Mouse (Mus musculus) intestine, postnatal 0 days (tissue): ENCODE measurements around the gene Kcnj5. TPM values are rescaled to one million over a fixed set of nuclear protein-coding genes. Genes with fewer than 3 reads are reported as not detected.
A peak's percentile ranks its signal among the peaks of the same experiment; 100 is the strongest.

Source experiments
- ATAC-seq: fragments of 200-750 bp; cut with Nextera tagmentation; 2 replicates; pipeline ENCODE4 v1.8.0; 2017; ENCODE audit warnings: mild to moderate bottlenecking, moderate TSS enrichment, moderate library complexity
- H3K27ac ChIP-seq: fragments of 300-500 bp; sonication (generic); 2 replicates; pipeline ENCODE4 v1.5.1; 2014; ENCODE audit warnings: mild to moderate bottlenecking, low read depth, low read length, moderate library complexity
- H3K27me3 ChIP-seq: fragments of 300-500 bp; sonication (generic); replicated peaks from 2 replicates; pipeline ENCODE4 v1.6.1; 2014; ENCODE audit warnings: low read length, mixed read lengths; ENCODE audit not compliant: control insufficient read depth, insufficient read depth
- H3K36me3 ChIP-seq: fragments of 300-500 bp; sonication (generic); 2 replicates; pipeline ENCODE4 v1.6.1; 2014; ENCODE audit warnings: mild to moderate bottlenecking, moderate library complexity; ENCODE audit not compliant: control insufficient read depth, insufficient read depth
- H3K4me1 ChIP-seq: fragments of 300-500 bp; sonication (generic); replicated peaks from 2 replicates; pipeline ENCODE4 v1.6.1; 2014; ENCODE audit warnings: antibody characterized with exemption, low read length, mixed read lengths; ENCODE audit not compliant: control insufficient read depth, insufficient read depth
- H3K4me2 ChIP-seq: fragments of 300-500 bp; sonication (generic); replicated peaks from 2 replicates; pipeline ENCODE4 v1.6.1; 2014; ENCODE audit warnings: low read depth, mild to moderate bottlenecking, moderate library complexity
- H3K4me3 ChIP-seq: fragments of 300-500 bp; sonication (generic); 2 replicates; pipeline ENCODE4 v1.5.1; 2014; ENCODE audit warnings: low read depth, low read length
- H3K9ac ChIP-seq: fragments of 300-500 bp; sonication (generic); 2 replicates; pipeline ENCODE4 v1.6.1; 2014; ENCODE audit warnings: mild to moderate bottlenecking, low read depth, low read length
- H3K9me3 ChIP-seq: fragments of 300-500 bp; sonication (generic); 2 replicates; pipeline ENCODE4 v1.6.1; 2016; ENCODE audit warnings: mixed run types; ENCODE audit not compliant: control insufficient read depth
- CTCF ChIP-seq: sonication (generic); IDR thresholded peaks from 2 replicates; pipeline ENCODE4 v1.5.1; 2016; ENCODE audit warnings: low read depth, mild to moderate bottlenecking, control low read depth, antibody characterized with exemption, moderate library complexity
- WGBS: fragments of 180-500 bp; shearing (Covaris S2); extraction: QIAGEN DNeasy Blood & Tissue Kit; methylation state at CpG from one replicate; pipeline ENCODE4 v1.1.7; 2014; 5-methylcytosine and 5-hydroxymethylcytosine counted together
- polyA plus RNA-seq: library from polyadenylated mRNA; unstranded; fragments of >200 nt; fragmentation: Nextera tagmentation; extraction: Ambion mirVana; gene quantifications from 2 replicates; pipeline ENCODE4 v1.2.1, GENCODE M21; 2015

Gene Kcnj5
- polyA plus RNA-seq, result 0.07 and 0.13 TPM in 2 replicates

GRCm38 (mm10) chr9:32344051-32344450 is at the start of gene Kcnj5:
Gene Kcnj5, minus strand, starts transcription at chr9:32344350.
- no peak for TF ChIP-seq CTCF
- H3K4me1 ChIP-seq, result no peaks in the 10 kb centered on the region
- H3K27me3 ChIP-seq, result peaks cover 38% of the 10 kb centered on the region
- H3K36me3 ChIP-seq, result no peaks in the 10 kb centered on the region
- peak within 1 kb of the TSS; percentile 24 for H3K4me3 ChIP-seq
- H3K9me3 ChIP-seq, result no peaks in the 10 kb centered on the region
- H3K27ac ChIP-seq, result no peak within 1 kb of the TSS
- ATAC-seq, result no peak
- under 1% methylated on average over 20 of the region's 20 CpGs for WGBS
- H3K4me2 ChIP-seq, result peak within 1 kb of the TSS; percentile 52
- no peak within 1 kb of the TSS for H3K9ac ChIP-seq

- Histone ChIP-seq H3K4me2 (no peak overlapping the region), H3K4me3 (no peak overlapping the region), H3K36me3 (no peaks in the 10 kb centered on the region), H3K9ac (no peak overlapping the region), H3K9me3 (no peaks in the 10 kb centered on the region), H3K27ac (no peak overlapping the region), H3K4me1 (no peaks in the 10 kb centered on the region), H3K27me3 (no peaks in the 10 kb centered on the region)
- ATAC-seq, result no peak
- TF ChIP-seq CTCF, result no peak
- 79% methylated on average over 6 of the region's 6 CpGs for WGBS
These were observed 48.6 kb upstream of the Kcnj5 start for GRCm38 (mm10) chr9:32392716-32393115.

GRCm38 (mm10) chr9:32391701-32392100 is 47.6 kb upstream of the Kcnj5 start:
- WGBS, result 85% methylated on average over 9 of the region's 9 CpGs
- no peak overlapping the region for H3K4me2 ChIP-seq
- no peak overlapping the region for H3K9ac ChIP-seq
- H3K27ac ChIP-seq, result no peak overlapping the region
- no peaks in the 10 kb centered on the region for H3K36me3 ChIP-seq
- no peak for ATAC-seq
- no peak overlapping the region for H3K4me3 ChIP-seq
- no peak for TF ChIP-seq CTCF
- no peaks in the 10 kb centered on the region for H3K4me1 ChIP-seq
- no peaks in the 10 kb centered on the region for H3K9me3 ChIP-seq
- H3K27me3 ChIP-seq, result no peaks in the 10 kb centered on the region

- no peak overlapping the region for H3K4me2 ChIP-seq
- no peaks in the 10 kb centered on the region for H3K27me3 ChIP-seq
- H3K9me3 ChIP-seq, result no peaks in the 10 kb centered on the region
- no peaks in the 10 kb centered on the region for H3K36me3 ChIP-seq
- TF ChIP-seq CTCF, result no peak
- H3K4me3 ChIP-seq, result no peak overlapping the region
- no peak overlapping the region for H3K27ac ChIP-seq
- 78% methylated on average over 5 of the region's 5 CpGs for WGBS
- no peak for ATAC-seq
- H3K9ac ChIP-seq, result no peak overlapping the region
- no peaks in the 10 kb centered on the region for H3K4me1 ChIP-seq
These were observed 46.9 kb upstream of the Kcnj5 start for GRCm38 (mm10) chr9:32391092-32391491.

GRCm38 (mm10) chr9:32388120-32388519 is 44.0 kb upstream of the Kcnj5 start:
- no peak overlapping the region for H3K9ac ChIP-seq
- H3K4me3 ChIP-seq, result no peak overlapping the region
- H3K9me3 ChIP-seq, result no peaks in the 10 kb centered on the region
- H3K27ac ChIP-seq, result no peak overlapping the region
- H3K27me3 ChIP-seq, result no peaks in the 10 kb centered on the region
- peak; percentile 71 for TF ChIP-seq CTCF
- no peaks in the 10 kb centered on the region for H3K36me3 ChIP-seq
- 93% methylated on average over 1 of the region's 1 CpGs for whole genome bisulfite sequencing
- no peak overlapping the region for H3K4me2 ChIP-seq
- H3K4me1 ChIP-seq, result no peaks in the 10 kb centered on the region
- ATAC-seq, result no peak

DNA sequence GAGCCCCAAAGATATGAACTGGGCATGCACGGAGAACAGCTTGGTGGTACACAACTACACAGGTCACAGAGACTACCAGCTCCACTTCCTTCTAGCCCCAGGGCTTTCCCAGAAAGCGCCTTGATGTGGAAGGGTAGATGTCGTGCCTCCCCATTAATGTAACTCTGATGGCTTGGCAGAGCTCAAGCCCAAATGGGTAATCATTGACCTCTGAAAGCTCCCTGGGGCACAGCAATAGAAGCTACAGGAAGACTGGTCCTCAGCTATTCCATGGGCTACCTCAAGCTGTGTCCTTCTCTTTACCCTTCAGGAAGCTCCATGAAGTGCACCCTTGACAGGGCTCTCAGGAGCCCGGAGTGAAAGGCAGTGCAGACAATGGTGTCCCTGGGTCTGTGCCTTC is 40.8 kb upstream of the Kcnj5 start:
- Histone ChIP-seq H3K36me3 (no peaks in the 10 kb centered on the region), H3K9ac (no peak overlapping the region), H3K27me3 (no peaks in the 10 kb centered on the region), H3K9me3 (no peaks in the 10 kb centered on the region), H3K4me3 (no peak overlapping the region), H3K4me2 (no peak overlapping the region), H3K4me1 (no peaks in the 10 kb centered on the region), H3K27ac (no peak overlapping the region)
- 75% methylated on average over 4 of the region's 4 CpGs for WGBS
- no peak for TF ChIP-seq CTCF
- ATAC-seq, result no peak
